Mouse (Mus musculus): ENCODE data around the gene Naa38.

DNA sequence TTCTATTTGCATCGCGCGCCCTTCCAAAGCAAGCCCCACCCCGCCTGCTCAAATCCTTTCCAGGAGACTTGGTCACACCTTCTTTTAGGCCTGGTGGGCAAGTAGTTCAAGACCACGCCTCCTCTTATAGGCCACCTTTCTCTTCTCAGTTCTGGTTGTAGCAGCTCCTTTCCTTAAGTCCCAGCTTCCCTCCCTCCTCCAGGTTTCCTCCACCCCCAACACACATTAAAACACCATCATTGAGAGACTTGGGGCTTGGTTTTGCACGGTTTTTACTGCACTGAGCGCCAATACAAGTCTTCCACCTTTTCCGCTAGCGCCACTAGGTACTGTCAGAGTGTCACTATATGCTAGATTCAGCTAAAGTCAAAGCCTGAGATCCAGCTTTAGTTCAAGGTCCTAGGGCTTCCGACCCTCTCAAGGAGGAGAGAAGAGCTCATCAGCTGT lies 25.3 kb downstream of the Naa38 start:
- no peak for TF ChIP-seq CTCF (IDR thresholded peaks at IDR 0.05; ENCODE audit: extremely low read depth, insufficient read depth, low read length)
- no peak for TF ChIP-seq POLR2A (IDR thresholded peaks at IDR 0.05; ENCODE audit: extremely low read depth, insufficient read depth, low read length)
